Mouse (Mus musculus) cerebral cortex, adult 2 months (tissue): ENCODE results near the gene Lrrc3.

Experiments
- WGBS: fragments of 180-500 bp; shearing (Covaris S2); methylation state at CpG from one replicate; pipeline ENCODE4 v1.1.7; 2018; 5-methylcytosine and 5-hydroxymethylcytosine counted together

Lrrc3 gene

GRCm38 (mm10) chr10:77867546-77867945 lies 34.8 kb downstream of the Lrrc3 start:
- 50% methylated on average over 1 of the region's 1 CpGs for WGBS

- WGBS: 61% methylated on average over 11 of the region's 11 CpGs
Measured at GRCm38 (mm10) chr10:77864762-77865143, 37.6 kb downstream of the Lrrc3 start.

GRCm38 (mm10) chr10:77864067-77864761 lies 38.1 kb downstream of the Lrrc3 start:
- 44% methylated on average over 14 of the region's 14 CpGs for WGBS

- WGBS: 49% methylated on average over 7 of the region's 7 CpGs
Measured at GRCm38 (mm10) chr10:77861675-77862074, 40.7 kb downstream of the Lrrc3 start, which contains the start of gene Gm3285. TSS of gene Gm3285 (plus strand) at chr10:77861975.

- WGBS: 67% methylated on average over 9 of the region's 9 CpGs
Measured at GRCm38 (mm10) chr10:77852559-77852958, 49.8 kb downstream of the Lrrc3 start, which contains the start of gene Gm10318. TSS of gene Gm10318 (plus strand) at chr10:77852859.
